Mouse (Mus musculus) heart, embryonic 16.5 days (tissue): ENCODE measurements around the gene Prn. TPM values are rescaled to one million over a fixed set of nuclear protein-coding genes. Genes with fewer than 3 reads are reported as not detected.

Experiments used
- ATAC-seq: fragments of 200-750 bp; cut with Nextera tagmentation; replicated peaks from 2 replicates; pipeline ENCODE4 v1.8.0; 2017; ENCODE audit warnings: moderate number of reproducible peaks; ENCODE audit not compliant: insufficient read depth, low FRiP score; ENCODE audit errors: extremely low read depth
- H3K27ac ChIP-seq: fragments of 300-500 bp; sonication (generic); 2 replicates; pipeline ENCODE4 v1.5.1; 2014; ENCODE audit warnings: mild to moderate bottlenecking, low read length, control low read depth, moderate library complexity
- H3K27me3 ChIP-seq: fragments of 300-500 bp; sonication (generic); 2 replicates; pipeline ENCODE4 v1.6.1; 2014; ENCODE audit warnings: low read length, mixed read lengths; ENCODE audit not compliant: control insufficient read depth, insufficient read depth
- H3K36me3 ChIP-seq: fragments of 300-500 bp; sonication (generic); 2 replicates; pipeline ENCODE4 v1.6.1; 2014; ENCODE audit not compliant: control insufficient read depth, insufficient read depth
- H3K4me1 ChIP-seq: fragments of 300-500 bp; sonication (generic); 2 replicates; pipeline ENCODE4 v1.6.1; 2014; ENCODE audit warnings: low read length, mixed read lengths; ENCODE audit not compliant: control insufficient read depth, insufficient read depth
- H3K4me2 ChIP-seq: fragments of 300-500 bp; sonication (generic); 2 replicates; pipeline ENCODE4 v1.6.1; 2014; ENCODE audit warnings: low read depth, mild to moderate bottlenecking, control low read depth, low read length
- H3K4me3 ChIP-seq: fragments of 300-500 bp; sonication (generic); 2 replicates; pipeline ENCODE4 v1.5.1; 2014; ENCODE audit warnings: mild to moderate bottlenecking, control low read depth, low read length
- H3K9ac ChIP-seq: fragments of 300-500 bp; sonication (generic); 2 replicates; pipeline ENCODE4 v1.6.1; 2014; ENCODE audit warnings: low read length, control low read depth
- H3K9me3 ChIP-seq: fragments of 300-500 bp; sonication (generic); replicated peaks from 2 replicates; pipeline ENCODE4 v1.6.1; 2016; ENCODE audit warnings: low read length; ENCODE audit not compliant: control insufficient read depth
- WGBS: fragments of 180-500 bp; shearing (Covaris S2); extraction: QIAGEN DNeasy Blood & Tissue Kit; methylation state at CpG from one replicate; pipeline ENCODE4 v1.1.7; 2014; 5-methylcytosine and 5-hydroxymethylcytosine counted together
- polyA plus RNA-seq: library from polyadenylated mRNA; unstranded; fragments of >200 nt; fragmentation: Nextera tagmentation; extraction: Ambion mirVana; gene quantifications from 2 replicates; pipeline ENCODE4 v1.2.1, GENCODE M21; 2015

The Prn gene
- polyA plus RNA-seq, 1 experiment from 2014 or later, result not detected

DNA sequence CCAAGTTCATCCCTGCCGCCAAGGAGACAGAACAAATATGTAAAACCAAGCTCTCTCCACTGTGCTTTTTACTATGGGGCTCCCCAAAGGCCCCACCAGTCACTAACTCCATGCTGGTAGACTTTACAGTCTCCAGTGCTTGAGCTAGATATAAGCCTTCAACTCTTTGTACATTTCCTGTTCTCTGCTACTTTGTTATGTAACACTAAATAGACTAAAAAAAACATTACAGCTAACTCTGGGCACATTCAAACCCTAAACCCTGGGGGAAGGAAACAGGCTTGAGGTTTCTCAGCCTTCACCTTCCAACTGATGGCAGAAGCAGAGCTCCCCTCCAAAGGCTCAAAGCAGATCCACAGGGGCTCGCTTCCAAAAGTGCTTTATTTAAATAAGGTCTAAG, 82.7 kb downstream of the Prn start:
- no peak overlapping the region for H3K9ac ChIP-seq
- 0 out of 2 replicates have a peak, but pooled peaks cover 4% of the 10 kb centered on the region for H3K36me3 ChIP-seq
- H3K4me3 ChIP-seq, result no peak overlapping the region
- H3K4me1 ChIP-seq, result peaks cover 12% of the 10 kb centered on the region
- no peaks in the 10 kb centered on the region for H3K9me3 ChIP-seq
- no peak overlapping the region for H3K4me2 ChIP-seq
- no peaks in the 10 kb centered on the region for H3K27me3 ChIP-seq
- no peak overlapping the region for H3K27ac ChIP-seq
- ATAC-seq, result no peak
- 84% methylated on average over 2 of the region's 2 CpGs for WGBS

DNA sequence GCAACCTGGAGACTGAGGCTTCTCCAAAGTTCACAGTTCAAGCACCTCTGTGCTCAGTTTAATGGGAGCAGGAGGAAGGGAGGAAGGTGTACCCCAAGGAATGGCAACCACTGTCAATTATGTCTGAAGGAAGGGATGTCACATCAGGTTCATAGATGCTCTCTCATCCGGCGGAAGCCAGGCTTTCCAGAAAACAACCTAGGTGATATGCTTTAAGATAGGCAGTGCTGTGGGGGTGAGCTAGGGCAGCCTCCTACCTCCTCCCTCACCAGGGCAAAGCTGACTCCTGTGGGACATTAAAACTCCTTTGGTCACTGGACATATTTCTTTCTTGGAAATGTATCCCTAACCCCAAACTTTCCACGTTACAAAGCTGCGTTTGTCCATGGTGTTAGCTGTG, 83.4 kb downstream of the Prn start:
- Histone ChIP-seq H3K36me3 (peaks cover 10% of the 10 kb centered on the region; the same call in 1 of the 2 replicates), H3K27ac (no peak overlapping the region), H3K27me3 (no peaks in the 10 kb centered on the region), H3K9me3 (no peaks in the 10 kb centered on the region), H3K4me3 (no peak overlapping the region), H3K4me2 (peak overlapping the region; percentile 33), H3K4me1 (peaks cover 12% of the 10 kb centered on the region), H3K9ac (no peak overlapping the region)
- 69% methylated on average over 4 of the region's 4 CpGs for WGBS
- no peak for ATAC-seq

DNA sequence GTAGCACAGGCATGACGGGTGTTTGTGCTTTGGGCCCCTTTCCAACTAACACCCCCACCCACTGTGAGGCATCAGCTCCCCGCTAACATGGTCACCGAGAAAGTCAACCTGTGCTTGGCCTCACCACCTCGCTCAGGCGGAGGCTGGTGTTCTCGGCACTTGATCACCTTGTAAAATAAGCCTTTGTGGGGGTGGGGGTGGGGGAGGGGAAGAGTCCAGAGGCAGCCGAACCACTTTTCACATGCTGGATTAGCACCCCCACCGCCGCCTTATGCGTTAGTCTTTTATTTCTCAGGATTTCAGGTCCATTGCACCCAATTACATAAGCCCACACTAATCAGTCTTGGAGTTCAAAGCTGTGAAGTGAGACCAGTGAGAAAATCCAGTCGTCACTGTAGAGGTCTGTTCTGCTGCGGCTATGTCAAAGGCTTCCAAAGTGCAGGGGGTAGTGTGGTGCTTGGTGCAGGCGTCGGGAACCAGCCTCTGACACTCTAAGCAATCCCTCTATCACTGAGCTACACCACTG, 83.9 kb downstream of the Prn start:
- no peaks in the 10 kb centered on the region for H3K27me3 ChIP-seq
- 37% methylated on average over 14 of the region's 14 CpGs for WGBS
- peak overlapping the region; percentile 33 for H3K4me2 ChIP-seq
- no peak overlapping the region for H3K4me3 ChIP-seq
- peak overlapping the region; percentile 47 for H3K27ac ChIP-seq
- no peak overlapping the region for H3K9ac ChIP-seq
- H3K4me1 ChIP-seq, result peaks cover 12% of the 10 kb centered on the region
- ATAC-seq, result peak; percentile 31; the same call in 1 of the 2 replicates
- no peaks in the 10 kb centered on the region for H3K9me3 ChIP-seq
- peaks cover 10% of the 10 kb centered on the region; the same call in 1 of the 2 replicates for H3K36me3 ChIP-seq

DNA sequence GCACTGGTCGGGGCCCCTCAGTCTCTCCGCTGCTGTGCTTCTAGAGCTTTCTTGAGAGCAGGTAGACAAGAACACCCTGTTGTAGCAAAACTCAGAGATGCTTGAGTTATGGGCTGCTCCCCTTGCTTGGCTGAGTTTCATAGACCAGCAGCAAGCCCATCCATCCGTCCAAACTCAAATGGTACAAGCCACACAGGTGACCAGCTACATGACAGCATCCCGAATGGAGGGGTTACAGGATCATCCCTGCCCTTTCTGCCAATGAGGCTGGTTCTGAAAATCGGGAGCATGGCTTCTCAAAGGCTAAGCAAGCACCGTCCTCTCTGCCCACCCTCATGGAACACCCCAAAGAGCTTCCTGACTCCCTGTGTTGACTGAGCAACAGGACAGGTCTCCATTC, 85.2 kb downstream of the Prn start:
- H3K27me3 ChIP-seq, result no peaks in the 10 kb centered on the region
- H3K9ac ChIP-seq, result no peak overlapping the region
- no peak for ATAC-seq
- H3K9me3 ChIP-seq, result no peaks in the 10 kb centered on the region
- H3K4me2 ChIP-seq, result no peak overlapping the region
- peaks cover 10% of the 10 kb centered on the region; the same call in 1 of the 2 replicates for H3K36me3 ChIP-seq
- no peak overlapping the region for H3K27ac ChIP-seq
- no peak overlapping the region for H3K4me3 ChIP-seq
- 91% methylated on average over 6 of the region's 6 CpGs for WGBS
- H3K4me1 ChIP-seq, result peaks cover 12% of the 10 kb centered on the region

DNA sequence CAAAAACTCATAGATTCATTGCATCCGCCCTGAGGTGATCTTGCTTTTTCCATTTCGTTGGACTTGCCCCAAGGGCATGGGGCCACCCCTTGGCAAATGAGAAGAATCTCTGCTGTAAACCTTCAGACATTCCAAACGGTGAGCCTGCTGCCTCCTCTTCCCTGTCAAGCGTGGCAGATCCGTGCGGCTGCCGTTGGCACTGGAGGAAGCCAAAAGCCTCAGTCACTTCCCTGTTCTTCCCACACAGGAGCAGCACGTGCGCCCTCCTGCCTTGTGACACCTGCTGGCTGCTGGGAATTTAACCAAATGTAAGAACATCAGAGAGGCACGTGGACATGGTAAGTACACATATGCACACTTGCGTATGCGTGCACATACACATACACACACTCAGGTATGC, 86.0 kb downstream of the Prn start:
- no peak overlapping the region for H3K27ac ChIP-seq
- no peak overlapping the region for H3K9ac ChIP-seq

DNA sequence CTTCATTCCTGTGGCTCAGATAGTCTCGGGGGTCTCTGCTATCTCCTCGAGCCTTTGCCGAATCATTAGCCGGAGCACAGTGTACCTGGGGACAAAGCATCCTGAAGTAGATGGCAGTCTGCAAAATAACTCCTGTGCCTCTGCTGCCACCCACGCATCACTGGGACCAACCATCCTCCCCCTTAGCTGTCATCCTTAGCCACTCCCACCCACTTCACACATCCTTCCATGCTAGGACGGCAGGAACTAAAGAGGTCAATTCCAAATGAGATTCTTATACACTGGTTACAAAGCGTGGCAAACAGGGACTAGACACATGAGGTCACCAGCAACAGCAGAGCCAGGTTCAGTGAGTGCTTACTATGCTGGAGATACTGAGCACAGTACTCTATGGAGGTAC, 86.6 kb downstream of the Prn start:
- 74% methylated on average over 7 of the region's 7 CpGs for WGBS
- peaks cover 12% of the 10 kb centered on the region for H3K4me1 ChIP-seq
- no peaks in the 10 kb centered on the region for H3K27me3 ChIP-seq
- no peak overlapping the region for H3K4me3 ChIP-seq
- peaks cover 10% of the 10 kb centered on the region; the same call in 1 of the 2 replicates for H3K36me3 ChIP-seq
- ATAC-seq, result no peak
- no peak overlapping the region for H3K9ac ChIP-seq
- no peak overlapping the region for H3K27ac ChIP-seq
- no peaks in the 10 kb centered on the region for H3K9me3 ChIP-seq
- no peak overlapping the region for H3K4me2 ChIP-seq

More for the DNA sequence above, 86.0 kb downstream of the Prn start:
- Histone ChIP-seq H3K4me1 (peaks cover 12% of the 10 kb centered on the region), H3K4me3 (no peak overlapping the region), H3K27me3 (no peaks in the 10 kb centered on the region), H3K9me3 (no peaks in the 10 kb centered on the region), H3K36me3 (peaks cover 10% of the 10 kb centered on the region; the same call in 1 of the 2 replicates), H3K4me2 (no peak overlapping the region)
- no peak for ATAC-seq
- WGBS, result 86% methylated on average over 12 of the region's 12 CpGs

DNA sequence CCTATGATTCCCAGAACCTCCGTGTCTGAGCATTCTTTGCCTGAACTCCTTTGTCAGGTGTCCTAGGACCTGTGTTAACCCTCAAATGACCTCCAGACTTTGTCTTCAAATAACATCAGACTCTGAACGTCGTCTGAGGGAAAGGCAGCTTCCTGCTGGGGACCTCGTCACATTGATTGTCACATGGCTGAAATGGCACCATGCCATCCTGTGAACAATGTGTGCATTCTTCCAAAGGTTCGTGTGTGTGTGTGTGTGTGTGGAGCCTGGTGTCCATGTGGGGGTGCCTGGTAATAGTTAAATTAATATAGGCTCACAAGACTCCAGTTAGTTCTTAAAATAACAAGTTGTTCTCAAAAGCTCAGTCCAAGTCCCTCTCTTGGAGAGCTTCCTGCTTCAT, 87.6 kb downstream of the Prn start:
- ATAC-seq, result no peak
- Histone ChIP-seq H3K4me3 (no peak overlapping the region), H3K9ac (no peak overlapping the region), H3K27ac (no peak overlapping the region), H3K4me1 (peaks cover 7% of the 10 kb centered on the region), H3K36me3 (peaks cover 10% of the 10 kb centered on the region; the same call in 1 of the 2 replicates), H3K27me3 (no peaks in the 10 kb centered on the region), H3K4me2 (no peak overlapping the region), H3K9me3 (no peaks in the 10 kb centered on the region)
- 35% methylated on average over 5 of the region's 5 CpGs for WGBS

DNA sequence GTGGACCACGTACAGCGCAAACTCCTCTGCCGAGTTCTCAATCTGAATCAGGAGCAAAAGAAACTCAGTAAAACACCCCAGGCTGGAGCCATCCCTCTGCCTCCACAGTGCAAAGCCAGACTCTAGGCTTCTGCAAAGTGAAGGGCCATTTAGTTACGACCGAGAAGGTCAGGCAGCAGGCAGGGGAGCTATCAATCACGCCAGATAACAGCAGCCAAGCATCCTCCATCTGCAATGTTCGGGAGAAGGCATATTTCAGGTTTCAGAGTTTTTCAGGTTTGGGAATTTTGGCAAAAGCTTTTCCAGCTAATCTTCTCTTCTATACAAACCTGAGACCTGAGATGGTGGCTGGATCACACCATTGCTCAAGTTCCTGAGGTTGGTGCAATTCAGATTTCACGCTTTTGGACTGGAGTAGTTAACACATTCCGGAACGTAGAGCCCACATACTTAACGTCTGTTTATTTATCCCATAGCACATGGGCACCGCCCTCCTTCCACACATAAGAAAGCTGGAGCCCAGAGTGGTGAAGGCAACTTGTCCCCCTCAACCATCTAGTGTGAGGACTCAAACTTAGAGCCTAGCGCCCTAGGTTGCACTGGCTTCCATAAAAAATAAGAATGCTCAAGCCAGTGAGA, 92.1 kb downstream of the Prn start:
- no peak overlapping the region for H3K27ac ChIP-seq
- H3K4me2 ChIP-seq, result no peak overlapping the region
- ATAC-seq, result no peak
- H3K36me3 ChIP-seq, result peaks cover 6% of the 10 kb centered on the region; the same call in 1 of the 2 replicates
- 58% methylated on average over 13 of the region's 13 CpGs for WGBS
- H3K4me1 ChIP-seq, result peaks cover 13% of the 10 kb centered on the region
- no peaks in the 10 kb centered on the region for H3K27me3 ChIP-seq
- no peak overlapping the region for H3K4me3 ChIP-seq
- no peak overlapping the region for H3K9ac ChIP-seq
- H3K9me3 ChIP-seq, result no peaks in the 10 kb centered on the region

DNA sequence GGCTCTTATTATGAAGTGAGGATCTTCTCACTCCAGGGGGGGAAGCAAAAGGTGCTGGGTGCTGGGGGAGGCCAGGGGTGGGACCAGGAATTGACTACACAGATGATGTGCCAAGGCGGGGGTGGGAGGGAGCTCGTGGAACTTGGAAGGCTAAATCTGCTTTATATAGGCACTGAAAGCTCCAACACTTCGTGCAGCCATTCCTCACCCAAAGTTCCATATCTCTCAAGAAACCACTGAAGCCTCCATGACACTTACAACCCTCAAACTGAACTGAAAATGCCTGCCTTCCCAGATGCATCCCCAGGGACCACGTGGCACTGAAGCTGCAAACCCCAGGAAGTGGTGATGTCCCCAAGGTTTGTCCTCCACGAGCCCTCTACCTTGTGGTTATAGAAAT, 94.2 kb downstream of the Prn start:
- H3K4me2 ChIP-seq, result no peak overlapping the region
- no peak overlapping the region for H3K9ac ChIP-seq
- no peak overlapping the region for H3K27ac ChIP-seq
- no peaks in the 10 kb centered on the region for H3K27me3 ChIP-seq
- H3K4me1 ChIP-seq, result peaks cover 16% of the 10 kb centered on the region
- H3K9me3 ChIP-seq, result no peaks in the 10 kb centered on the region
- no peak for ATAC-seq
- WGBS, result 71% methylated on average over 5 of the region's 5 CpGs
- H3K36me3 ChIP-seq, result 0 out of 2 replicates have a peak, but pooled peaks cover 4% of the 10 kb centered on the region
- H3K4me3 ChIP-seq, result no peak overlapping the region
